Mouse (Mus musculus) forebrain, embryonic 15.5 days (tissue): Measurements from ENCODE around the gene Vwf. TPM values are rescaled to one million over a fixed set of nuclear protein-coding genes. Genes with fewer than 3 reads are reported as not detected.

Experiments used
- ATAC-seq: fragments of 200-750 bp; cut with Nextera tagmentation; replicated peaks from 2 replicates; pipeline ENCODE4 v1.8.0; 2017; ENCODE audit warnings: mild to moderate bottlenecking, moderate TSS enrichment, moderate library complexity
- H3K27ac ChIP-seq: fragments of 300-500 bp; sonication (generic); replicated peaks from 2 replicates; pipeline ENCODE4 v1.5.1; 2015; ENCODE audit warnings: mild to moderate bottlenecking, inconsistent platforms
- H3K27me3 ChIP-seq: fragments of 300-500 bp; sonication (generic); 2 replicates; pipeline ENCODE4 v1.6.1; 2015; ENCODE audit warnings: inconsistent platforms
- H3K36me3 ChIP-seq: fragments of 300-500 bp; sonication (generic); 2 replicates; pipeline ENCODE4 v1.6.1; 2015; ENCODE audit warnings: mild to moderate bottlenecking, inconsistent platforms
- H3K4me1 ChIP-seq: fragments of 300-500 bp; sonication (generic); 2 replicates; pipeline ENCODE4 v1.6.1; 2015; ENCODE audit warnings: inconsistent platforms
- H3K4me2 ChIP-seq: fragments of 300-500 bp; sonication (generic); replicated peaks from 2 replicates; pipeline ENCODE4 v1.6.1; 2015; ENCODE audit warnings: mild to moderate bottlenecking, inconsistent platforms
- H3K4me3 ChIP-seq: fragments of 300-500 bp; sonication (generic); 2 replicates; pipeline ENCODE4 v1.5.1; 2015; ENCODE audit warnings: mild to moderate bottlenecking, inconsistent platforms
- H3K9ac ChIP-seq: fragments of 300-500 bp; sonication (generic); replicated peaks from 2 replicates; pipeline ENCODE4 v1.6.1; 2015; ENCODE audit warnings: mild to moderate bottlenecking, inconsistent platforms
- H3K9me3 ChIP-seq: fragments of 300-500 bp; sonication (generic); 2 replicates; pipeline ENCODE4 v1.6.1; 2016; ENCODE audit warnings: inconsistent platforms
- WGBS: fragments of 180-500 bp; shearing (Covaris S2); methylation state at CpG from one replicate; pipeline ENCODE4 v1.1.7; 2015; ENCODE audit warnings: mixed read lengths; 5-methylcytosine and 5-hydroxymethylcytosine counted together
- polyA plus RNA-seq: library from polyadenylated mRNA; unstranded; fragments of >200 nt; fragmentation: Nextera tagmentation; extraction: Ambion mirVana; gene quantifications from 2 replicates; pipeline ENCODE4 v1.2.1, GENCODE M21; 2015

Vwf gene
- polyA plus RNA-seq, 1 experiment from 2014 or later: 8.4 TPM

- no peak overlapping the region for H3K9ac ChIP-seq
- H3K27me3 ChIP-seq: no peaks in the 10 kb centered on the region
- no peaks in the 10 kb centered on the region for H3K36me3 ChIP-seq
- no peaks in the 10 kb centered on the region for H3K9me3 ChIP-seq
- H3K4me1 ChIP-seq: no peaks in the 10 kb centered on the region
- H3K27ac ChIP-seq: no peak overlapping the region
- no peak overlapping the region for H3K4me3 ChIP-seq
- WGBS: 92% methylated on average over 6 of the region's 6 CpGs
- no peak for ATAC-seq
- no peak overlapping the region for H3K4me2 ChIP-seq
These were observed 22.5 kb upstream of the Vwf start for GRCm38 (mm10) chr6:125524027-125524426.

GRCm38 (mm10) chr6:125526066-125526465 is 20.5 kb upstream of the Vwf start:
- Histone ChIP-seq H3K36me3 (no peaks in the 10 kb centered on the region), H3K4me1 (no peaks in the 10 kb centered on the region), H3K27ac (no peak overlapping the region), H3K27me3 (no peaks in the 10 kb centered on the region), H3K9ac (no peak overlapping the region), H3K9me3 (no peaks in the 10 kb centered on the region), H3K4me3 (no peak overlapping the region), H3K4me2 (no peak overlapping the region)
- ATAC-seq: no peak
- 72% methylated on average over 3 of the region's 3 CpGs for WGBS

- 88% methylated on average over 9 of the region's 9 CpGs for WGBS
- Histone ChIP-seq H3K27ac (no peak overlapping the region), H3K27me3 (no peaks in the 10 kb centered on the region), H3K36me3 (no peaks in the 10 kb centered on the region), H3K4me3 (no peak overlapping the region), H3K9me3 (no peaks in the 10 kb centered on the region), H3K4me2 (no peak overlapping the region), H3K9ac (no peak overlapping the region), H3K4me1 (no peaks in the 10 kb centered on the region)
- ATAC-seq: no peak
These were observed 17.9 kb upstream of the Vwf start for GRCm38 (mm10) chr6:125528614-125529200.

GRCm38 (mm10) chr6:125529479-125529878 is 17.1 kb upstream of the Vwf start:
- H3K36me3 ChIP-seq: no peaks in the 10 kb centered on the region
- H3K4me1 ChIP-seq: no peaks in the 10 kb centered on the region
- H3K9me3 ChIP-seq: no peaks in the 10 kb centered on the region
- H3K27ac ChIP-seq: no peak overlapping the region
- H3K4me2 ChIP-seq: no peak overlapping the region
- H3K4me3 ChIP-seq: no peak overlapping the region
- no peak overlapping the region for H3K9ac ChIP-seq
- H3K27me3 ChIP-seq: no peaks in the 10 kb centered on the region
- no peak for ATAC-seq
- 89% methylated on average over 5 of the region's 5 CpGs for WGBS

- Histone ChIP-seq H3K4me2 (no peak overlapping the region), H3K4me3 (no peak overlapping the region), H3K27me3 (no peaks in the 10 kb centered on the region), H3K4me1 (no peaks in the 10 kb centered on the region), H3K9me3 (no peaks in the 10 kb centered on the region), H3K27ac (no peak overlapping the region), H3K36me3 (no peaks in the 10 kb centered on the region), H3K9ac (no peak overlapping the region)
- WGBS: 89% methylated on average over 11 of the region's 11 CpGs
- no peak for ATAC-seq
These were observed 13.4 kb upstream of the Vwf start for GRCm38 (mm10) chr6:125533104-125533650.

GRCm38 (mm10) chr6:125534990-125535389 is 11.6 kb upstream of the Vwf start:
- H3K4me2 ChIP-seq: no peak overlapping the region
- H3K4me3 ChIP-seq: no peak overlapping the region
- ATAC-seq: no peak
- H3K36me3 ChIP-seq: no peaks in the 10 kb centered on the region
- 72% methylated on average over 5 of the region's 5 CpGs for whole genome bisulfite sequencing
- H3K9me3 ChIP-seq: no peaks in the 10 kb centered on the region
- no peaks in the 10 kb centered on the region for H3K4me1 ChIP-seq
- H3K27me3 ChIP-seq: no peaks in the 10 kb centered on the region
- no peak overlapping the region for H3K27ac ChIP-seq
- no peak overlapping the region for H3K9ac ChIP-seq

- Histone ChIP-seq H3K27me3 (no peaks in the 10 kb centered on the region), H3K9me3 (no peaks in the 10 kb centered on the region), H3K36me3 (no peaks in the 10 kb centered on the region), H3K4me2 (no peak overlapping the region), H3K4me1 (no peaks in the 10 kb centered on the region), H3K27ac (no peak overlapping the region), H3K4me3 (no peak overlapping the region), H3K9ac (no peak overlapping the region)
- ATAC-seq: no peak
- WGBS: 88% methylated on average over 5 of the region's 5 CpGs
These were observed 8.1 kb upstream of the Vwf start for GRCm38 (mm10) chr6:125538469-125538868.

- Histone ChIP-seq H3K4me1 (no peaks in the 10 kb centered on the region), H3K36me3 (no peaks in the 10 kb centered on the region), H3K9ac (no peak overlapping the region), H3K4me2 (no peak overlapping the region), H3K4me3 (no peak overlapping the region), H3K27ac (no peak overlapping the region), H3K27me3 (no peaks in the 10 kb centered on the region), H3K9me3 (no peaks in the 10 kb centered on the region)
- no peak for ATAC-seq
- WGBS: 70% methylated on average over 8 of the region's 8 CpGs
These were observed 7.2 kb upstream of the Vwf start for GRCm38 (mm10) chr6:125539423-125539822.

- H3K9ac ChIP-seq: no peak overlapping the region
- no peaks in the 10 kb centered on the region for H3K4me1 ChIP-seq
- no peak overlapping the region for H3K4me2 ChIP-seq
- H3K27ac ChIP-seq: no peak overlapping the region
- no peak for ATAC-seq
- no peaks in the 10 kb centered on the region for H3K9me3 ChIP-seq
- no peak overlapping the region for H3K4me3 ChIP-seq
- 89% methylated on average over 10 of the region's 10 CpGs for WGBS
- H3K36me3 ChIP-seq: no peaks in the 10 kb centered on the region
- no peaks in the 10 kb centered on the region for H3K27me3 ChIP-seq
These were observed 6.4 kb upstream of the Vwf start for GRCm38 (mm10) chr6:125540199-125540598.

- no peak overlapping the region for H3K4me2 ChIP-seq
- H3K9ac ChIP-seq: no peak overlapping the region
- WGBS: 88% methylated on average over 6 of the region's 6 CpGs
- H3K9me3 ChIP-seq: no peaks in the 10 kb centered on the region
- no peaks in the 10 kb centered on the region for H3K36me3 ChIP-seq
- H3K4me3 ChIP-seq: no peak overlapping the region
- no peaks in the 10 kb centered on the region for H3K27me3 ChIP-seq
- H3K4me1 ChIP-seq: no peaks in the 10 kb centered on the region
- H3K27ac ChIP-seq: no peak overlapping the region
- no peak for ATAC-seq
These were observed 5.7 kb upstream of the Vwf start for GRCm38 (mm10) chr6:125540826-125541225.

GRCm38 (mm10) chr6:125541296-125541695 is 5.3 kb upstream of the Vwf start:
- no peak for ATAC-seq
- 87% methylated on average over 6 of the region's 6 CpGs for WGBS
- H3K4me2 ChIP-seq: no peak overlapping the region
- H3K9me3 ChIP-seq: no peaks in the 10 kb centered on the region
- H3K27me3 ChIP-seq: no peaks in the 10 kb centered on the region
- H3K4me1 ChIP-seq: no peaks in the 10 kb centered on the region
- no peak overlapping the region for H3K27ac ChIP-seq
- no peak overlapping the region for H3K9ac ChIP-seq
- H3K36me3 ChIP-seq: no peaks in the 10 kb centered on the region
- no peak overlapping the region for H3K4me3 ChIP-seq

GRCm38 (mm10) chr6:125548406-125548805 is 1.8 kb downstream of the Vwf start:
- H3K36me3 ChIP-seq: no peaks in the 10 kb centered on the region
- ATAC-seq: no peak

GRCm38 (mm10) chr6:125550172-125550571 is 3.6 kb downstream of the Vwf start:
- no peaks in the 10 kb centered on the region for H3K27me3 ChIP-seq

More at GRCm38 (mm10) chr6:125548406-125548805, 1.8 kb downstream of the Vwf start:
- Histone ChIP-seq H3K9ac (no peak overlapping the region), H3K9me3 (no peaks in the 10 kb centered on the region), H3K4me2 (no peak overlapping the region), H3K4me1 (no peaks in the 10 kb centered on the region), H3K4me3 (no peak overlapping the region), H3K27ac (no peak overlapping the region), H3K27me3 (no peaks in the 10 kb centered on the region)
- 85% methylated on average over 10 of the region's 10 CpGs for WGBS

More at GRCm38 (mm10) chr6:125550172-125550571, 3.6 kb downstream of the Vwf start:
- Histone ChIP-seq H3K9me3 (no peaks in the 10 kb centered on the region), H3K4me2 (no peak overlapping the region), H3K27ac (no peak overlapping the region), H3K4me3 (no peak overlapping the region), H3K9ac (no peak overlapping the region), H3K36me3 (no peaks in the 10 kb centered on the region), H3K4me1 (no peaks in the 10 kb centered on the region)
- no peak for ATAC-seq
- WGBS: 78% methylated on average over 5 of the region's 5 CpGs
